Mouse (Mus musculus) adrenal gland, adult 2 months (tissue): ENCODE results near the gene Klf9. TPM values are rescaled to one million over a fixed set of nuclear protein-coding genes. Genes with fewer than 3 reads are reported as not detected.

Experiments used
- DNase-seq: peaks from one replicate; pipeline ENCODE4 v3.0.0; 2021
- polyA plus RNA-seq: library from polyadenylated mRNA; depleted of rRNA; stranded (reverse); fragments of >200 nt; gene quantifications from 2 replicates; pipeline ENCODE4 v1.2.3, GENCODE M21; 2012
- total RNA-seq, 2 experiments: library from RNA; stranded (reverse); gene quantifications; 2 replicates each; pipeline ENCODE4 v1.2.3; 2021

Gene Klf9
- total and polyA plus RNA-seq, 3 experiments = 64.4 to 85.6 (median 75.8) TPM

DNA sequence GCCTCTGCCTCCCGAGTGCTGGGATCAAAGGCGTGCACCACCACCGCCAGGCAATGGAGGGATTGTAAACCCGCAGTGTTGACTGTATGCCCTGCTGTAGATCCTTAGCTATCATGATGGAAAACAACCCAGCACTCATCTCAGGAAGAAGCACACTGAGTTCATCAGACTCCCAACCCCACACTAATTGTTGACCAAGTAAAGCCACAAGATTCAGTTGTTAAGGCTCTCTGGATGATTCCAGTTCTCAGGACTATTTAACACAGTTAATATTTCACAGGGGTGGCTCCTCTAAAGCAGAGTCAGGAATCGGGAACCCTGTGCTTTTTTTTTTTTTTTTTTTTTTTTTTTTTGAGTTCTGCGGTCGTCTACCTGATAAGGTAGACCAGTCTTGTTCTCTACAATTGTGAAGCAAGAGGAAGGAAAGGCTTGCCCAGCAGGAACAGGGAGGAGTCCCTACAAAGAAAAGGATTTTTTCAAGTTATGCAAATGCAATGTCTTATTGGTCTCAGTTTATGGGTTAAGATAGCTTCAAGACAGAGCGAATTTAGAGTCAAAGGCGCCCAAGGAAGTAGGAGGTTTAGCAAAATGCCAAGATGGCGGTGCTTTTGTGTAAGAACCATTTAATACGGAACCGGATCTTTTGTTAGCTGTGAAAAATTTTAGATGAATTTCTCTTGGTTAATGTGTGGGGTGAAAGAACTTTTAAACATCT lies 1.1 kb upstream of the Klf9 start:
- peak; percentile 5 for DNase-seq

DNA sequence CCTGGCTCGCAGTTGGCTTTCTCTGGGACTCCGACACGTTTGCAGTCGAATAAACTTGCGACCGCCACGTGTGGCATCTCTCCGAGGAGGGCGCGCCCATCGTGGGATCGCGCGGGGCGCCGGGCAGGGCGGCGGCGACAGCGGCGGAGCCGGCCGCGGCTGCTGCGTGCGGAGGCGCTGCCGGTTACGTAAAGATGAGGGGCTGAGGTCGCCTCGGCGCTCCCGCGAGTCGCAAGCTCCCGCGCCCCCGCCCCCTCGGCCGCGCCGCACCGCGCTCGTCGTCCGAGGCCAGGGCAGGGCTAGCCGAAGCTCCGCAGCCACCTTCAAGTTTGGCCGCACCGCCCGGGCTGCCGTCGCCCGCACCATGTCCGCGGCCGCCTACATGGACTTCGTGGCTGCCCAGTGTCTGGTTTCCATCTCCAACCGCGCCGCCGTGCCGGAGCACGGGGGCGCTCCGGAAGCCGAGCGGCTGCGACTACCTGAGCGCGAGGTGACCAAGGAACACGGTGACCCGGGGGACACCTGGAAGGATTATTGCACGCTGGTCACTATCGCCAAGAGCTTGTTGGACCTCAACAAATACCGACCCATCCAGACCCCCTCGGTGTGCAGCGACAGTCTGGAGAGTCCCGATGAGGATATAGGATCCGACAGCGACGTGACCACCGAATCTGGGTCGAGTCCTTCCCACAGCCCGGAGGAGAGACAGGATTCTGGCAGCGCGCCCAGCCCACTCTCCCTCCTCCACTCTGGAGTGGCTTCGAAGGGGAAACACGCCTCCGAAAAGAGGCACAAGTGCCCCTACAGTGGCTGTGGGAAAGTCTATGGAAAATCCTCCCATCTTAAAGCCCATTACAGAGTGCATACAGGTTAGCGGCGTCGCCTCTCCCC lies 610 bp downstream of the Klf9 start:
- DNase-seq = peak; percentile 89

DNA sequence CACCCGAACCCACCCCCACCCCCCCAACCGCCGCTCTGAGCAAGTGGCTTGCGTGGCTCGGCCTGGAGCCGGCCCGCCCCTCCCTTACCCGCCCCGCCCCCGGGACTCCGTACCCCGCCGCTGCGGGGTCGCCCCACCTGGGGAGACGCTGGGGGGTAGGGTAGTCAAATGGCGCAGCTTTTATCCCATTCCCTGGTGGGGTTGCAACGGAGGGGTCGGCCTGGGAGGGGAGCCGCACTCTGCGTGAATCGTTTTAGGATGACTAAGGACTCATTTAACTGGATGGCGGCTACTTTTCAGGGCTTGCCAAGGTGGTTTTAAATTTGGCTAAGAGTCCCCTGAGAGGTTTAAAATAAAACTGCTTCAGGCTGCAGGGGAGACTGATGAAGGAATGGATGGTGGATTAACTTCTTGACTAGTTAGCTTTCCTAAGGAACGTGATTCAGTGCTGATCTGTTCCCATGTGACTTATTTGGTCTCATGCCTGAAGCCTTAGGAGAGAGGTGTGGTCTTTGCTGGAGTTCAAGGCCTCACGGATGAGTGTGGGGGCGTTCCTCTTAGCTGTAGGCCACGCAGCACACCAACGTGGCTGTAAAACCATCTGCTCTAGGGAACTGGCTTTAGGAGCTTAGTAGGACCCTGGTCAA lies 1.5 kb downstream of the Klf9 start:
- peak; percentile 81 for DNase-seq

DNA sequence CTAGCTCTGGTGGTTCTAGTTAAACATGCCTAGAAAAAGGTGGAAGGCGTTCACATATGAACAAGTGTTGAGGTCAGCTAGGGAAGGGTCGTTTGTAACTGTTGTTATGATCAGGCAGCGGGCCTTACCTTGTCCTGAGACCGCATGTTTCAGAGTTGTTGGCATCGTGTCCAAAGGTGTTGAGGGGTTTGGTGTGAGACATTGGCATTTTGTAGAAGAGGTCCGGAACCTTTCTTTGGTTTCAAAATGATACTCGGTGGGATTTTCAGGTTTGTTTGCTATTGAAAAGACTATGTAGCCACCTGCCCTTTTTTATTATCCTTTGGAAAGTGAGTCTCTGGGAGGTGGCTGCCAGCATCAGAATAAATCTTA lies 2.0 kb downstream of the Klf9 start:
- no peak for DNase-seq

DNA sequence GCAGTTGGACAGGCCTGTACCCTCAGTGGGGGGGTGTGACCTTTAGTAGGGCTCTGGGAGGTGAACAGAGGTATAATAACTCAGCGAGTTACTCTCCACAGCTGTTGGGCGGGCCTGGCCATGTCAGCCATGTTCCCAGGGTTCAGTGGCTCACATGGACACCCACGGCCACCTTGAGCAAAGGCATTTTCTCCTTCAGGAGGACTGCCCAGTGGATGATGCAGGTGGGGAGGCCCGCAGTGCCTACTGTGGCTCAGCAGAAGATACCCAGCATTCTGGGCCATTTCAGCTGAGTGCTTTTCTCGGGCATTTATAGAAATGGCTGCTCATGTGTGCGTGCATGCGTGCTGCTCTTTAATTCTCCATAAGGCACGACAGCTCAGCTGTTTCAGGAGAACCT lies 2.5 kb downstream of the Klf9 start:
- DNase-seq = peak; percentile 41

DNA sequence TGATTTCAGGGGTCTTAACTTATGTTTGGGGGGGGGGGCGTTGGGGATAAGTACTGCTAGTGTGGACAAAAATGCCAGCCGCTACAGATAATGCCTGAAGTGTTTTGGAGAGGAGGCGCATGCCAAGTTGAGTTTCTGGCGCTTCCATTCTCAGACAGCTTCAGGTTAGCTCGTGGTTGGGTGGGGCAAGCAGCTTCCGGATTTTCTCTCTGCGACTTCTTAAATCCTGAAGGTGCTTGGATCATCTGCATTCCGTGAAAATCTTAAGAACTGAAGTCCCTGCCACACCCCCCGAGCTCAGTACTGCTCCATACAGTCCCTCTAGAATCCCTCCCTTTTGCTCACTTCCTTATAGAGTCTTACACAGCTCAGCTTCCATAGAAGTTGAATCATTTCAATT lies 3.0 kb downstream of the Klf9 start:
- DNase-seq = peak; percentile 23

DNA sequence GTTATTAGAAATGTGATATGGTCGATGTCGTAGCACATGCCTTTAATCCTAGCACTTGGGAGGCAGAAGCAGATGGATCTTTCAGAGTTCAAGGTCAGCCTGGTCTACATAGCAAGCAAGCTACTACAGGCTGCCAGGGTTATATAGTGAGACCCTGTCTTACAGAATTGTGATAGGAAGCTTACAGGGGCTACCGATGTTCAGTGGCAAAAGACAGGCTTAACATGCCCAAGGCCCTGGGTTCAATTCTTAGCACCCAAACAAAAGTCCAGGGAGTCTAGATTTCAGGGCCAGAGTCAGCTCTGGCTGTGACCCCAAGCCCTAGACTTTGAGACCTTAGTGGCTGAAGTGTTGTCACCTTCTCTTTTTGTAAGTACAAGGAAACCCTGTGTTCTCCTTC lies 4.1 kb downstream of the Klf9 start:
- DNase-seq = peak; percentile 4

DNA sequence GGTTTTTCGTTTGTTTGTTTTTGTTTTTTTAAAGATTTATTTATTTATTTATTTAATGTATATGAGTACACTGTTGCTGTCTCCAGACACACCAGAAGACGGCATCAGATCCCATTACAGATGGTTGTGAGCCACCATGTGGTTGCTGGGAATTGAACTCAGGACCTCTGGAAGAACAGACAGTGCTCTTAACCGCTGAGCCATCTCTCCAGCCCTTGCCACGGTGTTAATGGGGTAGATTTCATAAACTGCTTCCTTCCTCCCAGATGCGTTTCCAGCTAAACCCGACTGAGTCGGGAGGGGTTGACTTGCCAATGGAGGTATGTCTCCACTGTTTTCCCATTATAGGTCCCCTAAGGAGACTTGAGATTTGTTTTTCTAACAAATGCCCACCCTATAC lies 4.5 kb downstream of the Klf9 start:
- peak; percentile 9 for DNase-seq

DNA sequence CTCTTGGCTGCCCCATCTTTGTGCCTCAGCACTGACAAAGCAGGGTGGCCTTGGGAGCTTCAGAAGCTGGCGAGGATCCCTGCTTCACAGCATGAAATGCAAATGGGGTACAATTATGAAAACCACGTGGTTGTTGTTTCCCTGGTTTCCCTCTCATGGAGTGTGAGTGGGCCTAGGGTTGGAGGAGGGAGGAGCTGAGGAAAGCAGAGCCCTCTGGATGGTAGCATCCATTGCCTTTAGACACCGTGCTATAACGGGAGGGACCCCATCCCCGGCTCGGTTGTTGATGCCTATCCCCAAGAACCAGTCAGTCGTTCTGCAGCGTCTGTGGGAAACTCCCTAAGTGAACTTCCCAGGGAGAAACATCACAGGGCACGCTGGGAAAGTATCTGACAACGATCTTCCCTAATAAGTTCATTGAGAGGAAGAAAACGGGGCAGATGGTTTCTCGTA lies 5.4 kb downstream of the Klf9 start:
- DNase-seq = peak; percentile 66

DNA sequence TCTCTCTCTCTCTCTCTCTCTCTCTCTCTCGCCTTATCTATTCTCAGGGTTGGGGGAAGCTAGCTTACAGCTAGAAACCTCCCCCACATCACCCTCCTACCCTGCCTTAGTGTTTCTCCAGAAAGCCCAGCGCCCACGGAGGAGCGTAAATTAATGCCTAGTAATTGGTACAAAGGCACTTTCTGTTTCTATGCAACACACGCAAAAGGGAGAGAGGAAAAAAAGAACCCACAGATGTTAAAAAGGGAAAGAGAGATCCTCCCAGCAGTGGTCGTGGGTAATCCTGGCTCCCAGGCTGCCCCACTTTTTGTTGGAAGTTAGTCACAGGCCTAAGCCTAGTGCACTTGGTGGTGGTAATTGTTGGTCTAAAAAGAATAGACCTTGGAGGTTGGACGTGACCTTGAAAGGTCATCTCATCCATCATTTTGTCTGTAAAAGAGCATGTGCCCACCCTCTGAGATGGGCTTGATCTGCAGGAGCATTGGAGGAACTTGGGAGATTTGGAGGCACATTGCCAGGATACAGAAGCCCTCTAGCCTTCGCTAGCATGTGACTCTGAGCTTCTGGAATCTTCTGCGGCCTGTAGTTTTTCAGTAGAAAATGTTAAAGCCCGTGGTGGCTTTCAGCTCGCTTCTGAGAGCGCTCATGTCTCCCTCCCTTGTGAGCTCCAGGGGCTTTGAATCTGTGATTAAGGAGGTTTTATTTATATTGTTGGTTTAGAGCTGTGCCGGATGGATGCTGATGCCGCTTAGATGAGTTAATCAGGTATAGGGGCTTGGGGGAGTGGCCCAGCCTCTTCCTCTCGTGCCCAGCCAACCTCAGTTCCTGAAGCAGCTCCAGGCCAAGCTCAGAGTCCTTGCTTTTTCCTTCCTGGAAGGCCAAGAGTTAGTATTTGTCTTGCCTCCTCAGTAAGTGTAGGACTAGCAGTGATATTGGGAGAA lies 6.3 kb downstream of the Klf9 start:
- peak; percentile 56 for DNase-seq

DNA sequence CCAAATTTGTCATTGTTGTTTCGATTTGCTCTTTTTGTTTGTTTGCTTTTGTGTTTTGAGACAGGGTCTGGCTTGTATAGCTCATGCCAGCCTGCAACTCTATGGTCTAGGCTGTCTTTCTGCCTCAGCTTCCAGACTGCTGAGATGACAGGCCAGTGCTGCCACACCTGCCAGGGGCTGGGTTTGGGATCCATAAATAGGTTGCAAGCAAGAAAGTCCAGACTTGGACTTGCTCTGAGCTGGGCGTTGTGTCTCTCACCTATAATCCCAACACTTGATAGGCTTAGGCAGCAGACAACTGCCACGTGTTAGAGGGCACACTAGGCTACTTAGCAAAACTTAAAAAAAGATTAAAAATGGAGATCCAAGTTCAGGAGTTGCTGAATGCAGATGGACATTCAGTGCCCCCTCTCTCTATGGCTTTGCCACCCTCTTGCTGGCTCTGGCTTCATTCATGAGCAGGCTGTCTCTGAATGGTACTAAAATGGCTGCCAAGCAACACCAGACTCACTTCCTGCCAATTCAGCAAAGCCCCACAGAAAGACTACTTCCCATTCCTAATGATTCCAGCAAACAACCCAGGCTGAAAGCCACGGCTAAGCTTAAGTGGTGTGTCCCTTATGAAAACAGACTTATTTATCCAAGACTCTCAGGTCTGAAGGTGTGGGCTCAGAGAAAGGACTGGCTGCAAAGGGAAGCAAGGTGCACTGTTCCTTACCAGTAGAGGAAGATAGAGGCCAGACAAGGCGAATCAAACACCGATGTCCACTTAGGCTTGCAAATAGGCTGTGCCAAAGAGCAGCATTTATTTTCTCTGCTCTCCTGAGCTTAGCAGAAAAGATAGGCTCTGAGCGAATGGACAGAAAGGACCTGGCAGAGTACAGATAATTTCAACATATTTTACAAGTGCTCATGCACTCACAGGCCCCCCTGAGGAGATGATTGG lies 8.7 kb downstream of the Klf9 start:
- peak; percentile 14 for DNase-seq

DNA sequence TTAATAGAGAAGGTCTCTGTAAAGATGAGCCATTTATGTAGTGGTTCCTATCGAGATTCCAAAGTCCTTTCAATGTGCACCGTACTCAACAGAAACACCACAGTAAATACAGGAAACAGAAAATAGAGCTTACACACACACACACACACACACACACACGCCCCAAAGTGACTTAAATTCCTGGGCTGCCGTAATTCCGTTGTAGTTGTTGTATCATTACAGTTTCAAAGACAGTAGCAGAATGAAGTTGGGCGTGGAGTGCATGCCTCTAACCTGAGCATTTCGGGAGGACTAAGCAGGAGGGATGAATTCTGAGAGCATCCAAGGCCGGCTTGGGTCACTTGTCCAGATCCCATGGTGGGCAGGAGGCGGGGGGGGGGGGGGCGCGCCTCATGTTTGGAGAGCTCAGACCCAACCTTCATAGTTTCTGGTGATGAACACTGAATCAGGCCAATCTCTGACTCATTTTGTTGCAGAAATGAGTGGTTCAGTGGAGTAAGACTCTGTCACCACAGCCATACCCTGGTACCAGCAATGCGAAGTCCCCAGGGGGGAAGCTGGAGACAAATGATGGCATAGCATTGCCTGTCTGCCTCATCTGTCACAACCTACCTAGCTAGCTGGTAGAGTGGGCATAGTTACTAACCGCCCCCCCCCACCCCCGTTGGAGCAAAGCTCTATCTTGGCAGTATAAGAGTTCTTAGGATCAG lies 9.7 kb downstream of the Klf9 start:
- peak; percentile 49 for DNase-seq

DNA sequence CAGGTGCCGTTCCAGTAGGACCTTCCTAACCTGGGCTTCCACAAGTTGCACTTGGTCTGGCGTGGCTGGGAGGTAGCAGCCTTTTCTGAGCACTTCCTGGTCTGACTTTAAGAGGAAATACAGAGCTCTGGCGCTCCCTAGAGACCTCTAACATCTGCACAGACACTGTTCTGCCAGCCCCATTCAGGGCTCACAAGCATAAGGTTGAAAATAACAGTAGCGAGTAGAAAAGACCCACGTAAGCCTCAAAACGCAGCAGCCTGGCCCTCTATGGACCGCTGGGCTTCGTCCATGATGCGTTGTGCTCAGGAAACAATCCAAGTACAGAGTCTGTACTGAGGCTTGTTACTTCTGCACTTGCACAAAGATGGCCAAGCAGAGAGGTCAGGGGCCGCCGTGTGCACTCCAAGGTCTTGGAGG lies 10.6 kb downstream of the Klf9 start:
- peak; percentile 68 for DNase-seq

DNA sequence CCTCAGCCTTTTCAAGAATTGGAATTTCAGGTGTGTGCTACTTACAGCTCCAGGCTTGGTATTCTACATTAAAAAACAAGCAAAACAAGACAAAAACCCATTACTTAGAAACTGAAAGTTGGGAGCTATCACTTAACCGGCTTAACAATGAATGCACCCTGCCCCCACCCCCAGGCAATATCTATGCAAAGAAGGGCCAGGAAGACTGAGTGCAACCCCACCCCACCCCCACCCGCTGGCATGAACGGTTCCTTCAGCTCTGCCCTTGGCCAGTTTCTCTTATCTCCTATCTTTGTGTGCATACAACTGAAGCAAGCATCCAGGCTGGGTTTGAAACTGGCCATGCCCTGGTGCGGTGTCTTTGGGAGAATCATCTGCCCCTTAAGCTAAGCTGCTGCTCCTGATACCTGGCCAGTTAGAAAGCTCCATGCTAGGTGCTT lies 11.2 kb downstream of the Klf9 start:
- no peak for DNase-seq

DNA sequence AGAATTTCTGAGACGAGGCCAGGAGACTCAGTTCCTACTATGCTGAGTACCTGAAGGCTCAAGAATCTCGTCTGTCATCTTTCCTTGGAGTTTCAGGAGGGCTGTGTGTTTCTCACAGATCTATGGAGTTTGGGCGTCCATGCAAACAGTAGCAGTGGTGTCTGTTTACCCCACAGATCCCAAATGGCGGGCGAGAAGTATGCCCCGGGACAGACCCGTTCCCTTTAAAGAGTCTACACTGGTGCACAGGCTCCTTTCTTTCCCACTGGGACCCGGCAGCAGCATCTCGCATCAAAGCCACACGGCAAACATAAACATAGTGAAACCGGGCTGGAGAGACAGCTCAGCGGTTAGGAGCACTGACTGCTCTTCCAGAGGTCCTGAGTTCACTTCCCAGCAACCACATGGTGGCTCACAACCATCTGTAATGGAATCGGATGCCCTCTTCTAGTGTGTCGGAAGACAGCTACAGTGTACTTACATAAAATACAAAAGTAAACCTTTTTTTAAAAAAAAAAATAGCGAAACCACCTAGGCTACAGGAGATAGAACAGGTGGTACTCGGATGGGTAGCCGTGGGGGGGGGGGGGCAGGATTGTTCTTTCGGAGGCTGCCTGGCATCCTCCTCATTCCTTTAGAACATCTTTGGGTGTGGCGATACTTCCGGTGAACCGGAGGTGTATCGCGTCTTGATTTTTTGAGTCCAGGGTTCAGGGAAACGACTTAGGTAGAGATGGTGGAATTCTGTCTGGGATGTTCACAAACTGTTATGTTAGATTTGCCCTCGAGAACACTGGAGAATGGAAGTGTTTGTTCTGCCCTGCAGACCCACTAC lies 12.0 kb downstream of the Klf9 start:
- DNase-seq = no peak

DNA sequence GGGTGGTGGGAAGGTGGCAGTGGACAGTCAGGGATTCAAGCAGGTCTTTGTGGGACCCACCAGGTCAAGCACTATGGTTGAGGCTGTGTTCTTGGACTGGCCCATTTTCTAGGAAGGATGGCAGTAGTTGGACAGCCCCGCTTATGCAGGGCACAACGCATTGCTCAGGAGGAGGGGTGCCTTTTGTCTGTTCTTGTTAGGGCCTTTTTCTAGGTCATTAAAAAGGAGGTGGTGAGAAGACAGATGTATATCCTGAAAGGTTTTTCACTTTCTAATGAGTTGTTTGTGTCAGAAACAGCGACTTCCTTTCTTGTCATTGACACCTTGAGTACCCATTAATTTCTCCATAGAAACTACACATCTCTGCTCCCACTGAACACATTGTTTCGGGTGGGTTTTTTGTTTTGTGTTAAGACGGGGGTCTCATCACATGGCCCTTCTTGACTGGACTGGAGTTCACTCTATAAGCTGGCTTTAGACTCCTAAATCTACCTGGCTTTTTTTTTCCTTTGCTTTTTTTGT lies 12.6 kb downstream of the Klf9 start:
- no peak for DNase-seq

DNA sequence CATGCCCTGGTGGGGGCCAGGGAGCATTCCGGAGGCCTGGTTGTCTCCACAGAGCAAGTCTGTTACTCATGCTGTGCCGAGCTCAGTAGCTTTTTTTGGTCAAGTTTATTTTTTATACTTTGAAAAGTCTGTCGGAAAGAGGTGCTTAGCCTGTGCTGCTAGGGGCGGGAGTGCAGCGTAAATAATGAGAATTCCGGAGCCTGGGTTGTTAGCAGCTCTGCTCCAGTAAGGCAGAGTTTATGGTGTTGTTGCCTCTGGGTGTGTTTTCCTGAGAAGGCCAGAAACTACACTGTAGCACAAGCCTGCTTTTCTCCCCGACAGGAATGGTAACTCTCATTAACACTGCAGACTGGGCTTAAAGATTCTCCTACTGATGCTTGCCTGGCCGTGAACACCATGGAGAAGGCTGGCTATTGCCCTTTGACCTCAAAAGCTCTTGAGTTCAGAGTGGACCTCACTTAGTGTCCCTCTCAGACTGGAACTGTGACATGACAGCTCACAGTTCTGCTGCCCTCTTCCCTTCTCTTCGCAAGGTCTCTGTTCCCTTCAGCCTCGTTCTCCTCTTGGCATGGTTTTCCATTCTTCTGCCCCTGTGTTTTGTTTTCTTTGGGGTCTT lies 18.9 kb downstream of the Klf9 start:
- DNase-seq = no peak

DNA sequence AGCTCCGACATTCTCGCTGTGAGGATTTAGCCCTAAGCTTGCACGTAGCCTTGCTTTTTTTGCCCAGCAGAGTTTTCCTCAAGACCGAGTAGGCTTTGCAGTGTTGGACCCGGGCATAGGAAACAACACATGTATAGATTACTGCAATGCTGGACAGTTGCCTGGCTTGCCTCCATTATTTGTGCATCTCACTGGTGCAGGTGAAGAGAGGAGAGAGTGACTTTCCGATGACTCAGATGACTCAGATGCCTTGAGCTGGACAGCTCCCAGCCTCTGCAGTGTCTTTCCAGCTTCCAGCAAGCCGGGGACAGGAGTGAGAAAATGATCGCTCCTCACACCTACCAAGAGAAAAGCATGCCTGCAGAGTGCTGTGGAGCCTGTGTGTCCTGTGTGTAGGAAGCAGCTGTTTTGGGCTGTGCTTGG lies 21.4 kb downstream of the Klf9 start:
- peak; percentile 55 for DNase-seq
